Comparison of ENCODE assay signal across 8 mouse cellular contexts in genomic region chrX:169983401-169984165, GRCm38 (mm10). TPM values are rescaled to one million over a fixed set of nuclear protein-coding genes. Genes with fewer than 3 reads are reported as not detected.
DNase-seq lines count a peak whose midpoint lies in the region; ATAC-seq lines count a peak whose summit lies in the region.
"Not testable (repeated sequence)": the region's sequence is repeated elsewhere in the genome, so short reads cannot be mapped to it uniquely, and the experiment has no call there.

No protein-coding gene starts in this region.

- ATAC-seq in lung, embryonic 16.5 days (ENCODE audit: low read depth), result not testable (repeated sequence)

- not testable (repeated sequence) for H3K4me3 ChIP-seq in lung, embryonic 16.5 days (ENCODE audit: low read length)

- DNase-seq in adrenal gland, adult (ENCODE audit: inconsistent age in 2 of 2, low spot score in 1 of 2), result peak; percentile 29 to 32
- peak; percentile 33 for DNase-seq in cerebellum, adult 9-11 months
- DNase-seq in frontal cortex, postnatal 10 days (ENCODE audit: low spot score in 2 of 2), result peak; percentile 26 to 37
- DNase-seq in induced T-regulatory cell, adult 2 months (ENCODE audit: low read depth), result peak; percentile 42
- peak; percentile 19 to 28 for DNase-seq in layer of hippocampus, postnatal 14 days (ENCODE audit: low spot score in 2 of 2)
- peak; percentile 38 for DNase-seq in retina, postnatal 1 day
- DNase-seq in urinary bladder, postnatal 25 days (ENCODE audit: low spot score), result peak; percentile 33

- H3K9ac ChIP-seq in lung, embryonic 16.5 days (ENCODE audit: low read length), result not testable (repeated sequence)

- WGBS in lung, embryonic 16.5 days, result 68% methylated on average over 19 of the region's 19 CpGs

- H3K4me1 ChIP-seq in lung, embryonic 16.5 days (replicated peaks; ENCODE audit: control insufficient read depth, insufficient read depth, low read length), result not testable (repeated sequence)

- H3K36me3 ChIP-seq in lung, embryonic 16.5 days (ENCODE audit: control insufficient read depth, insufficient read depth, low read length), result peaks cover 52% of the 10 kb centered on the region

- peak overlapping the region; percentile 1; the same call in 1 of the 2 replicates for H3K4me2 ChIP-seq in lung, embryonic 16.5 days (ENCODE audit: low read depth, low read length)

- not testable (repeated sequence) for H3K27ac ChIP-seq in lung, embryonic 16.5 days (ENCODE audit: low read length)

- H3K9me3 ChIP-seq in lung, embryonic 16.5 days (ENCODE audit: control insufficient read depth, low read length), result peaks cover 33% of the 10 kb centered on the region

- H3K27me3 ChIP-seq in lung, embryonic 16.5 days (ENCODE audit: control insufficient read depth, insufficient read depth, low read depth, low read length), result not testable (repeated sequence)

RNA-seq across cellular contexts. Expression of gene Gm21887, which starts 25.9 kb away (rescaled TPM):
- total RNA-seq in layer of hippocampus, postnatal 14 days (2021), result 100 to 1,000 TPM; 225 to 399 TPM
- 126 and 202 TPM in 2 replicates for polyA plus RNA-seq in lung, embryonic 16.5 days (2015; fragmentation: Nextera tagmentation; extraction: Ambion mirVana)
